10 mouse cellular contexts compared by ENCODE assay signal in genomic region chr7:68054956-68055355, GRCm38 (mm10).
DNase-seq lines count a peak whose midpoint lies in the region; ATAC-seq and TF ChIP-seq lines count a peak whose summit lies in the region.
"Had no signal": no experiment of that assay in that cellular context is flagged by ENCODE, and none has a peak within 500 bp of the region (broad histone marks: within the 10 kb centered on the region; RNA-seq: fewer than 3 reads in every experiment).

No protein-coding gene starts in this region.

- peak overlapping the region; percentile 22; the same call in 1 of the 2 replicates for H3K4me2 ChIP-seq in heart, embryonic 16.5 days (ENCODE audit: low read depth, low read length)
- H3K4me2 ChIP-seq: limb, embryonic 13.5 days; neural tube, embryonic 13.5 days had no signal

- no peaks in the 10 kb centered on the region for H3K27me3 ChIP-seq in heart, embryonic 16.5 days (ENCODE audit: control insufficient read depth, insufficient read depth, low read length)
- no peaks in the 10 kb centered on the region for H3K27me3 ChIP-seq in small intestine, adult 2 months (ENCODE audit: control insufficient read depth, insufficient read depth, low read length)
- H3K27me3 ChIP-seq: limb, embryonic 13.5 days; neural tube, embryonic 13.5 days had no signal

- no peak overlapping the region for H3K4me3 ChIP-seq in left cerebral cortex, adult 2 months
- H3K4me3 ChIP-seq in heart, embryonic 16.5 days (ENCODE audit: low read length), result no peak overlapping the region
- no peak overlapping the region for H3K4me3 ChIP-seq in small intestine, adult 2 months (ENCODE audit: low read depth, low read length)
- H3K4me3 ChIP-seq: limb, embryonic 13.5 days; neural tube, embryonic 13.5 days had no signal

- no peaks in the 10 kb centered on the region for H3K9me3 ChIP-seq in heart, embryonic 16.5 days (replicated peaks; ENCODE audit: control insufficient read depth, low read length)
- H3K9me3 ChIP-seq: limb, embryonic 13.5 days; neural tube, embryonic 13.5 days had no signal

- no peak for TF ChIP-seq POLR2A in small intestine, adult 2 months (IDR thresholded peaks at IDR 0.05; ENCODE audit: low read depth, low read length)

- peak; percentile 31 to 43 for DNase-seq in adrenal gland, postnatal 36 days
- no peak for DNase-seq in adrenal gland, postnatal 14 days
- no peak for DNase-seq in left cerebral cortex, adult 2 months (ENCODE audit: extremely low spot score in 1 of 2, low spot score in 2 of 2)
- DNase-seq in left cerebral cortex, postnatal 25 days (ENCODE audit: low spot score in 2 of 2), result no peak
- no peak for DNase-seq in layer of hippocampus, adult 11-12 months (ENCODE audit: low spot score)
- no peak for DNase-seq in spleen, postnatal 14 days (ENCODE audit: low spot score in 2 of 2)

- peaks cover 18% of the 10 kb centered on the region for H3K4me1 ChIP-seq in heart, embryonic 16.5 days (ENCODE audit: control insufficient read depth, insufficient read depth, low read length)
- H3K4me1 ChIP-seq in small intestine, adult 2 months (ENCODE audit: control insufficient read depth, insufficient read depth, insufficient read length, low read length), result peaks cover 2% of the 10 kb centered on the region; the same call in 1 of the 2 replicates

- intact Hi-C loops in left cerebral cortex, adult 2 months (cut with DNase I), result no loop called here
- intact Hi-C loops in left cerebral cortex, postnatal 25 days (cut with DNase I), result loop anchor here (5.0 kb wide), 2 partner anchors 72 to 103 kb away; partner anchors contain the start of gene Igf1r

- H3K9ac ChIP-seq in heart, embryonic 16.5 days (ENCODE audit: low read length), result no peak overlapping the region
- H3K9ac ChIP-seq: limb, embryonic 13.5 days; neural tube, embryonic 13.5 days had no signal

- no peak overlapping the region for H3K27ac ChIP-seq in left cerebral cortex, adult 2 months
- H3K27ac ChIP-seq in heart, embryonic 16.5 days (ENCODE audit: low read length), result peak overlapping the region; percentile 39; the same call in 1 of the 2 replicates
- H3K27ac ChIP-seq in small intestine, adult 2 months (ENCODE audit: insufficient read depth, low read depth, low read length), result no peak overlapping the region
- H3K27ac ChIP-seq: limb, embryonic 13.5 days had no signal

- WGBS in heart, embryonic 16.5 days, result 47% methylated on average over 6 of the region's 6 CpGs
- 76% methylated on average over 6 of the region's 6 CpGs for WGBS in small intestine, adult 2 months

- H3K36me3 ChIP-seq in heart, embryonic 16.5 days (ENCODE audit: control insufficient read depth, insufficient read depth), result no peaks in the 10 kb centered on the region
- H3K36me3 ChIP-seq in small intestine, adult 2 months (ENCODE audit: control insufficient read depth, insufficient read depth, low read length), result no peaks in the 10 kb centered on the region
- H3K36me3 ChIP-seq: limb, embryonic 13.5 days; neural tube, embryonic 13.5 days had no signal

- peak; percentile 23 for TF ChIP-seq CTCF in left cerebral cortex, adult 2 months (IDR thresholded peaks at IDR 0.05)
- 0 out of 2 replicates have a peak, but pooled peaks have one; percentile 17 for TF ChIP-seq CTCF in small intestine, adult 2 months (IDR thresholded peaks at IDR 0.05; ENCODE audit: extremely low read depth, insufficient read length, insufficient replicate concordance, low read depth, low read length)

- ATAC-seq in heart, embryonic 16.5 days (replicated peaks; ENCODE audit: extremely low read depth, insufficient read depth, low FRiP score), result peak; percentile 52; the same call in 1 of the 2 replicates

Comparison
In these comparisons a context has a peak if more than half of its experiments do, and no peak if none do; other contexts are left out.
1. DNase-seq: peak in adrenal gland, postnatal 36 days (2 of 2); none in adrenal gland, postnatal 14 days (single experiment), left cerebral cortex, adult 2 months (0 of 2), left cerebral cortex, postnatal 25 days (0 of 2), layer of hippocampus, adult 11-12 months (single experiment) and spleen, postnatal 14 days (0 of 2).